Mouse (Mus musculus) brain, embryonic 18.5 days (tissue): Measurements from ENCODE around the gene Iqsec1.

Experiments
- DNase-seq: peaks from one replicate; pipeline ENCODE4 v3.0.0-alpha.2; 2012; ENCODE audit warnings: low read depth, low spot score

Gene Iqsec1

GRCm38 (mm10) chr6:90889356-90890285 lies 98.9 kb downstream of the Iqsec1 start:
- no peak for DNase-seq

GRCm38 (mm10) chr6:90887024-90887775 lies 101.3 kb downstream of the Iqsec1 start:
- DNase-seq: no peak

- DNase-seq: no peak
Observed at GRCm38 (mm10) chr6:90885626-90886025, 102.9 kb downstream of the Iqsec1 start.

GRCm38 (mm10) chr6:90884631-90885030 lies 103.9 kb downstream of the Iqsec1 start:
- DNase-seq: no peak

GRCm38 (mm10) chr6:90880975-90881374 lies 107.5 kb downstream of the Iqsec1 start:
- DNase-seq: no peak

GRCm38 (mm10) chr6:90880404-90880803 lies 108.1 kb downstream of the Iqsec1 start:
- peak; percentile 8 for DNase-seq

GRCm38 (mm10) chr6:90871581-90871980 lies 116.9 kb downstream of the Iqsec1 start:
- DNase-seq: no peak

- DNase-seq: no peak
Observed at GRCm38 (mm10) chr6:90868033-90868432, 120.5 kb downstream of the Iqsec1 start.

- DNase-seq: no peak
Observed at GRCm38 (mm10) chr6:90861370-90861769, 127.1 kb downstream of the Iqsec1 start.

GRCm38 (mm10) chr6:90857844-90858243 lies 130.6 kb downstream of the Iqsec1 start:
- DNase-seq: no peak

GRCm38 (mm10) chr6:90852360-90852759 lies 136.1 kb downstream of the Iqsec1 start:
- DNase-seq: no peak

GRCm38 (mm10) chr6:90848068-90848467 lies 140.4 kb downstream of the Iqsec1 start:
- peak; percentile 8 for DNase-seq

- no peak for DNase-seq
Observed at GRCm38 (mm10) chr6:90847523-90847922, 141.0 kb downstream of the Iqsec1 start.

GRCm38 (mm10) chr6:90839972-90840371 lies 148.5 kb downstream of the Iqsec1 start:
- no peak for DNase-seq

GRCm38 (mm10) chr6:90836749-90837148 lies 151.7 kb downstream of the Iqsec1 start:
- no peak for DNase-seq

- no peak for DNase-seq
Observed at GRCm38 (mm10) chr6:90829536-90829935, 158.9 kb downstream of the Iqsec1 start.

GRCm38 (mm10) chr6:90825063-90825462 lies 163.4 kb downstream of the Iqsec1 start:
- DNase-seq: no peak

- DNase-seq: no peak
Observed at GRCm38 (mm10) chr6:90823322-90823721, 165.2 kb downstream of the Iqsec1 start.

GRCm38 (mm10) chr6:90821916-90822602 lies 166.4 kb downstream of the Iqsec1 start:
- DNase-seq: no peak

GRCm38 (mm10) chr6:90819880-90820279 lies 168.6 kb downstream of the Iqsec1 start:
- no peak for DNase-seq

- peak; percentile 57 for DNase-seq
Observed at GRCm38 (mm10) chr6:90818956-90819355, 169.5 kb downstream of the Iqsec1 start.

- DNase-seq: no peak
Observed at GRCm38 (mm10) chr6:90816551-90816950, 171.9 kb downstream of the Iqsec1 start.
